ENCODE assay signal across 23 mouse cellular contexts in genomic region chr12:12170581-12170980, GRCm38 (mm10).
"Had no signal": no experiment of that assay in that cellular context is flagged by ENCODE, and none has a peak within 500 bp of the region (broad histone marks: within the 10 kb centered on the region; RNA-seq: fewer than 3 reads in every experiment).

No protein-coding gene starts in this region.

- DNase-seq: forebrain, postnatal 0 days; gastrocnemius, postnatal 14 days; gastrocnemius, postnatal 36 days; heart, adult 11 months; heart, adult 2 months; heart, postnatal 14 days; heart, postnatal 36 days; kidney, adult 8-10 months; layer of hippocampus, adult 9-11 months; layer of hippocampus, postnatal 36 days; left cerebral cortex, postnatal 4 days; lung, adult 18-20 months had no signal

- H3K27me3 ChIP-seq: heart, embryonic 13.5 days; heart, embryonic 15.5 days; hindbrain, embryonic 13.5 days; hindbrain, embryonic 15.5 days; liver, embryonic 12.5 days had no signal

- H3K36me3 ChIP-seq: heart, embryonic 13.5 days; heart, embryonic 15.5 days; hindbrain, embryonic 13.5 days; hindbrain, embryonic 15.5 days; limb, embryonic 13.5 days; limb, embryonic 15.5 days; liver, embryonic 12.5 days had no signal

- H3K4me2 ChIP-seq: heart, embryonic 11.5 days; heart, embryonic 13.5 days; heart, embryonic 15.5 days; hindbrain, embryonic 13.5 days; hindbrain, embryonic 15.5 days; limb, embryonic 13.5 days; limb, embryonic 15.5 days; liver, embryonic 12.5 days had no signal

- H3K27ac ChIP-seq: heart, adult 2 months; heart, embryonic 13.5 days; heart, embryonic 15.5 days; hindbrain, embryonic 13.5 days; hindbrain, embryonic 15.5 days; hindbrain, postnatal 0 days; limb, embryonic 13.5 days; limb, embryonic 15.5 days; liver, embryonic 12.5 days; liver, embryonic 14.5 days had no signal

- H3K9me3 ChIP-seq: heart, embryonic 13.5 days; heart, embryonic 15.5 days; hindbrain, embryonic 13.5 days; hindbrain, embryonic 15.5 days; limb, embryonic 13.5 days; limb, embryonic 15.5 days; liver, embryonic 12.5 days had no signal

- ATAC-seq: forebrain, postnatal 0 days; hindbrain, postnatal 0 days; intestine, embryonic 16.5 days; liver, embryonic 12.5 days had no signal

- H3K4me3 ChIP-seq: heart, adult 2 months; heart, embryonic 13.5 days; heart, embryonic 15.5 days; hindbrain, embryonic 13.5 days; hindbrain, embryonic 15.5 days; limb, embryonic 13.5 days; limb, embryonic 15.5 days; liver, embryonic 12.5 days had no signal

- H3K9ac ChIP-seq: forebrain, postnatal 0 days; heart, embryonic 13.5 days; heart, embryonic 15.5 days; hindbrain, embryonic 13.5 days; hindbrain, embryonic 15.5 days; limb, embryonic 13.5 days; limb, embryonic 15.5 days; liver, embryonic 12.5 days; liver, embryonic 14.5 days had no signal

- H3K4me1 ChIP-seq: hindbrain, embryonic 13.5 days; hindbrain, embryonic 15.5 days; limb, embryonic 13.5 days; limb, embryonic 15.5 days; liver, embryonic 12.5 days had no signal
